12 mouse cellular contexts compared by ENCODE assay signal in genomic region chr19:57115670-57116069, GRCm38 (mm10).
A peak's percentile ranks its signal among the peaks of the same experiment; 100 is the strongest.
DNase-seq lines count a peak whose midpoint lies in the region; ATAC-seq and TF ChIP-seq lines count a peak whose summit lies in the region.
"Had no signal": no experiment of that assay in that cellular context is flagged by ENCODE, and none has a peak within 500 bp of the region (broad histone marks: within the 10 kb centered on the region; RNA-seq: fewer than 3 reads in every experiment).

No protein-coding gene starts in this region.

- no peak; the same call in 1 of the 2 replicates for TF ChIP-seq CTCF in kidney, postnatal 0 days (IDR thresholded peaks at IDR 0.05; ENCODE audit: low read depth)
- TF ChIP-seq CTCF in intestine, postnatal 0 days (IDR thresholded peaks at IDR 0.05; ENCODE audit: low read depth), result peak; percentile 42

- H3K4me1 ChIP-seq in heart, embryonic 11.5 days (ENCODE audit: control insufficient read depth, insufficient read depth, low read length), result peaks cover 65% of the 10 kb centered on the region
- peaks cover 28% of the 10 kb centered on the region; the same call in 1 of the 2 replicates for H3K4me1 ChIP-seq in kidney, postnatal 0 days (replicated peaks; ENCODE audit: insufficient read depth, low read length)
- H3K4me1 ChIP-seq in brown adipose tissue, adult 24 weeks (ENCODE audit: control insufficient read depth, insufficient read depth, insufficient read length, low read length), result peaks cover 18% of the 10 kb centered on the region
- H3K4me1 ChIP-seq in intestine, postnatal 0 days (replicated peaks; ENCODE audit: control insufficient read depth, insufficient read depth, low read length), result no peaks in the 10 kb centered on the region; the same call in 1 of the 2 replicates
- peaks cover 44% of the 10 kb centered on the region for H3K4me1 ChIP-seq in neural tube, embryonic 15.5 days

- peak overlapping the region; percentile 35; the same call in 1 of the 2 replicates for H3K27ac ChIP-seq in heart, embryonic 11.5 days (ENCODE audit: low read depth, low read length)
- H3K27ac ChIP-seq in kidney, postnatal 0 days, result 0 out of 2 replicates have a peak overlapping the region, but pooled peaks have one; percentile 36
- H3K27ac ChIP-seq in brown adipose tissue, adult 24 weeks (replicated peaks; ENCODE audit: low read depth, low read length), result peak overlapping the region; percentile 95
- 0 out of 2 replicates have a peak overlapping the region, but pooled peaks have one; percentile 41 for H3K27ac ChIP-seq in intestine, postnatal 0 days (ENCODE audit: low read depth, low read length)
- H3K27ac ChIP-seq in neural tube, embryonic 15.5 days (replicated peaks), result no peak overlapping the region
- H3K27ac ChIP-seq: limb, embryonic 15.5 days had no signal

- no peak overlapping the region for H3K4me3 ChIP-seq in heart, embryonic 11.5 days (ENCODE audit: low read depth, low read length)
- H3K4me3 ChIP-seq in kidney, postnatal 0 days (replicated peaks; ENCODE audit: low read depth, low read length), result no peak overlapping the region
- no peak overlapping the region for H3K4me3 ChIP-seq in brown adipose tissue, adult 24 weeks (ENCODE audit: insufficient read depth, low read depth, low read length)
- H3K4me3 ChIP-seq in intestine, postnatal 0 days (ENCODE audit: low read depth, low read length), result no peak overlapping the region
- no peak overlapping the region for H3K4me3 ChIP-seq in neural tube, embryonic 15.5 days (replicated peaks)
- H3K4me3 ChIP-seq: limb, embryonic 15.5 days had no signal

- H3K36me3 ChIP-seq in heart, embryonic 11.5 days (ENCODE audit: control insufficient read depth, insufficient read depth, low read length), result no peaks in the 10 kb centered on the region
- no peaks in the 10 kb centered on the region for H3K36me3 ChIP-seq in kidney, postnatal 0 days (ENCODE audit: insufficient read depth, low read length)
- no peaks in the 10 kb centered on the region for H3K36me3 ChIP-seq in intestine, postnatal 0 days (ENCODE audit: control insufficient read depth, insufficient read depth)
- no peaks in the 10 kb centered on the region for H3K36me3 ChIP-seq in neural tube, embryonic 15.5 days
- H3K36me3 ChIP-seq: limb, embryonic 15.5 days had no signal

- 46% methylated on average over 5 of the region's 5 CpGs for WGBS in heart, embryonic 11.5 days (ENCODE audit: insufficient replicate concordance)
- WGBS in kidney, postnatal 0 days, result 36% methylated on average over 5 of the region's 5 CpGs
- 46% methylated on average over 5 of the region's 5 CpGs for WGBS in intestine, postnatal 0 days
- 72% methylated on average over 5 of the region's 5 CpGs for WGBS in neural tube, embryonic 15.5 days

- peak overlapping the region; percentile 28; the same call in 1 of the 2 replicates for H3K9ac ChIP-seq in heart, embryonic 11.5 days (ENCODE audit: low read depth, low read length)
- H3K9ac ChIP-seq in kidney, postnatal 0 days (ENCODE audit: low read depth, low read length), result no peak overlapping the region
- no peak overlapping the region for H3K9ac ChIP-seq in intestine, postnatal 0 days (ENCODE audit: low read depth, low read length)
- H3K9ac ChIP-seq in neural tube, embryonic 15.5 days (replicated peaks), result no peak overlapping the region
- H3K9ac ChIP-seq: limb, embryonic 15.5 days had no signal

- intact Hi-C loops in heart, postnatal 14 days (cut with DNase I), result no loop called here

- H3K9me3 ChIP-seq in heart, embryonic 11.5 days (replicated peaks; ENCODE audit: control insufficient read depth, low read length), result no peaks in the 10 kb centered on the region
- H3K9me3 ChIP-seq in kidney, postnatal 0 days (replicated peaks; ENCODE audit: low read length), result no peaks in the 10 kb centered on the region
- no peaks in the 10 kb centered on the region for H3K9me3 ChIP-seq in intestine, postnatal 0 days (ENCODE audit: control insufficient read depth)
- H3K9me3 ChIP-seq in neural tube, embryonic 15.5 days (replicated peaks), result no peaks in the 10 kb centered on the region
- H3K9me3 ChIP-seq: limb, embryonic 15.5 days had no signal

- DNase-seq in heart, postnatal 14 days, result no peak
- no peak for DNase-seq in kidney, postnatal 0 days (ENCODE audit: low spot score)
- no peak for DNase-seq in kidney, postnatal 36 days
- DNase-seq in ovary, postnatal 36 days (ENCODE audit: low spot score), result no peak
- DNase-seq: cerebellum, adult 2 months; lung, postnatal 10 days had no signal

- no peak overlapping the region; the same call in 1 of the 2 replicates for H3K4me2 ChIP-seq in heart, embryonic 11.5 days
- H3K4me2 ChIP-seq in kidney, postnatal 0 days (ENCODE audit: low read length), result no peak overlapping the region
- H3K4me2 ChIP-seq in intestine, postnatal 0 days (replicated peaks; ENCODE audit: low read depth), result no peak overlapping the region
- no peak overlapping the region for H3K4me2 ChIP-seq in neural tube, embryonic 15.5 days

- H3K27me3 ChIP-seq in heart, embryonic 11.5 days (ENCODE audit: control insufficient read depth, insufficient read depth, low read length), result no peaks in the 10 kb centered on the region
- no peaks in the 10 kb centered on the region for H3K27me3 ChIP-seq in kidney, postnatal 0 days (ENCODE audit: insufficient read depth, low read length)
- no peaks in the 10 kb centered on the region for H3K27me3 ChIP-seq in intestine, postnatal 0 days (replicated peaks; ENCODE audit: control insufficient read depth, insufficient read depth, low read length)
- H3K27me3 ChIP-seq in neural tube, embryonic 15.5 days (replicated peaks), result no peaks in the 10 kb centered on the region
- H3K27me3 ChIP-seq: limb, embryonic 15.5 days had no signal

- no peak for ATAC-seq in heart, embryonic 11.5 days (replicated peaks; ENCODE audit: insufficient number of reproducible peaks, low FRiP score, low TSS enrichment)
- no peak for ATAC-seq in kidney, postnatal 0 days (replicated peaks; ENCODE audit: low FRiP score, low read depth)
- no peak for ATAC-seq in intestine, postnatal 0 days
- ATAC-seq in neural tube, embryonic 15.5 days (ENCODE audit: low FRiP score), result no peak
- ATAC-seq: activated CD4-positive, CD25-positive, alpha-beta regulatory T cell, adult 4 months had no signal
